Mouse (Mus musculus) hindbrain, embryonic 13.5 days (tissue): Measurements from ENCODE around the gene Etv6. TPM values are rescaled to one million over a fixed set of nuclear protein-coding genes. Genes with fewer than 3 reads are reported as not detected.

Experiments used
- ATAC-seq: fragments of 200-750 bp; cut with Nextera tagmentation; 2 replicates; pipeline ENCODE4 v1.8.0; 2017; ENCODE audit warnings: moderate TSS enrichment; ENCODE audit not compliant: low FRiP score
- H3K27ac ChIP-seq: fragments of 300-500 bp; sonication (generic); 2 replicates; pipeline ENCODE4 v1.5.1; 2015; ENCODE audit warnings: inconsistent platforms, mild to moderate bottlenecking, moderate library complexity
- H3K27me3 ChIP-seq: fragments of 300-500 bp; sonication (generic); 2 replicates; pipeline ENCODE4 v1.6.1; 2015; ENCODE audit warnings: mild to moderate bottlenecking, inconsistent platforms
- H3K36me3 ChIP-seq: fragments of 300-500 bp; sonication (generic); 2 replicates; pipeline ENCODE4 v1.6.1; 2015; ENCODE audit warnings: mild to moderate bottlenecking, inconsistent platforms
- H3K4me1 ChIP-seq: fragments of 300-500 bp; sonication (generic); replicated peaks from 2 replicates; pipeline ENCODE4 v1.6.1; 2015; ENCODE audit warnings: inconsistent platforms
- H3K4me2 ChIP-seq: fragments of 300-500 bp; sonication (generic); 2 replicates; pipeline ENCODE4 v1.6.1; 2015; ENCODE audit warnings: inconsistent platforms, mild to moderate bottlenecking, moderate library complexity
- H3K4me3 ChIP-seq: fragments of 300-500 bp; sonication (generic); 2 replicates; pipeline ENCODE4 v1.5.1; 2015; ENCODE audit warnings: mild to moderate bottlenecking, inconsistent platforms
- H3K9ac ChIP-seq: fragments of 300-500 bp; sonication (generic); 2 replicates; pipeline ENCODE4 v1.6.1; 2015; ENCODE audit warnings: mild to moderate bottlenecking, inconsistent platforms
- H3K9me3 ChIP-seq: fragments of 300-500 bp; sonication (generic); 2 replicates; pipeline ENCODE4 v1.6.1; 2016; ENCODE audit warnings: inconsistent platforms
- WGBS: fragments of 180-500 bp; shearing (Covaris S2); methylation state at CpG from one replicate; pipeline ENCODE4 v1.1.7; 2015; 5-methylcytosine and 5-hydroxymethylcytosine counted together
- polyA plus RNA-seq: library from polyadenylated mRNA; unstranded; fragments of >200 nt; fragmentation: Nextera tagmentation; extraction: Ambion mirVana; gene quantifications from 2 replicates; pipeline ENCODE4 v1.2.1, GENCODE M21; 2015

Etv6 gene
- polyA plus RNA-seq, 1 experiment from 2014 or later, result 6.4 TPM

- no peak overlapping the region for H3K4me3 ChIP-seq
- H3K4me2 ChIP-seq, result no peak overlapping the region
- H3K9me3 ChIP-seq, result no peaks in the 10 kb centered on the region
- no peak overlapping the region for H3K9ac ChIP-seq
- no peaks in the 10 kb centered on the region for H3K27me3 ChIP-seq
- no peak for ATAC-seq
- H3K27ac ChIP-seq, result no peak overlapping the region
- H3K36me3 ChIP-seq, result no peaks in the 10 kb centered on the region
- peaks cover 6% of the 10 kb centered on the region for H3K4me1 ChIP-seq
- 93% methylated on average over 15 of the region's 15 CpGs for WGBS
Measured at GRCm38 (mm10) chr6:134082229-134082920, 46.9 kb downstream of the Etv6 start.

GRCm38 (mm10) chr6:134083428-134083827 is 47.9 kb downstream of the Etv6 start:
- H3K36me3 ChIP-seq, result no peaks in the 10 kb centered on the region
- H3K9me3 ChIP-seq, result no peaks in the 10 kb centered on the region
- no peak overlapping the region for H3K4me3 ChIP-seq
- 80% methylated on average over 4 of the region's 4 CpGs for WGBS
- no peak overlapping the region for H3K9ac ChIP-seq
- no peak overlapping the region for H3K27ac ChIP-seq
- no peak for ATAC-seq
- no peak overlapping the region for H3K4me2 ChIP-seq
- peaks cover 6% of the 10 kb centered on the region for H3K4me1 ChIP-seq
- no peaks in the 10 kb centered on the region for H3K27me3 ChIP-seq

DNA sequence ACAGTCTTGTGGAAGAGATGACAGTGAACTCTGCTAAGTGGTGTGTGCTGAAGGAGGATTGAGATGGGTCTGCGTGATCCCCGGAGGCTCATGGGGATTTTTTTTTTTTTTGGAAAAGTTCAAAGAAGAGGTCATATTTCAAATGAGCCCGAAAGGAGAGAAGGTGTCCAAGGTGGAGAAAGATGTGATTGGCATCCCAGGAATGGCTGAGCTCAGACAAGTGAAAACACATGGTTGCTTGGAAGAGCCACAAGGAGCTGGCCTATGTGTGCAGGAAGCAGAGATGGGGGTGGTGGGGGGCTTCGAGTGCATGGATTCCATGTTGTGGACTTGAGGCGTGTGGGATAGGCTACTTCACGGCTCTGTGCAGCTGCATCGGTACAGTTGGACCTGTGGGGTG is 50.9 kb downstream of the Etv6 start:
- no peak overlapping the region for H3K4me3 ChIP-seq
- 94% methylated on average over 7 of the region's 7 CpGs for WGBS
- no peaks in the 10 kb centered on the region for H3K9me3 ChIP-seq
- no peak overlapping the region for H3K27ac ChIP-seq
- H3K36me3 ChIP-seq, result no peaks in the 10 kb centered on the region
- no peak for ATAC-seq
- H3K4me2 ChIP-seq, result no peak overlapping the region
- peaks cover 4% of the 10 kb centered on the region; the same call in 1 of the 2 replicates for H3K4me1 ChIP-seq
- H3K9ac ChIP-seq, result no peak overlapping the region
- no peaks in the 10 kb centered on the region for H3K27me3 ChIP-seq

DNA sequence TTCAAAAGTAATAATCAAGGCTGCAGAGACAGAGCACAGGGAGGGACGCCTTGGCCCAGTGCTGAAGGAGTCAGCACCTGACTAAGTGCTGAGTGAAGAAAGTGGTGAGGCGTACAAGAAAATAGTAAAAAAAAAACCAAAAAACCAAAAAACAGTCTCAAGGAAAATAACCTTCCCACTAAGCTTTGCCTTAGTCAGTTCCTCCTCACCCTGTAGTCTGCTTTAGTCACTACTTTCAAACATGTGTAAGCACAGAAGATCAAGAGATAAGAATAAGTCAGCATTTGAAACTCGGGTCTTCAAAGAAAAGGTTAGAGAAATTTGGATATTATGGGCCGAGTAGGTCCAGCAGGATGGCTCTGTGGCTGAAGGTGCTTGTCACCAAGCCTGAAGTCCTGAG is 52.2 kb downstream of the Etv6 start:
- ATAC-seq, result no peak
- Histone ChIP-seq H3K9me3 (no peaks in the 10 kb centered on the region), H3K27me3 (no peaks in the 10 kb centered on the region), H3K9ac (no peak overlapping the region), H3K27ac (no peak overlapping the region), H3K36me3 (no peaks in the 10 kb centered on the region), H3K4me3 (no peak overlapping the region), H3K4me1 (peaks cover 4% of the 10 kb centered on the region; the same call in 1 of the 2 replicates), H3K4me2 (no peak overlapping the region)
- 88% methylated on average over 4 of the region's 4 CpGs for WGBS

GRCm38 (mm10) chr6:134089671-134090377 is 54.3 kb downstream of the Etv6 start:
- 84% methylated on average over 7 of the region's 7 CpGs for whole genome bisulfite sequencing

DNA sequence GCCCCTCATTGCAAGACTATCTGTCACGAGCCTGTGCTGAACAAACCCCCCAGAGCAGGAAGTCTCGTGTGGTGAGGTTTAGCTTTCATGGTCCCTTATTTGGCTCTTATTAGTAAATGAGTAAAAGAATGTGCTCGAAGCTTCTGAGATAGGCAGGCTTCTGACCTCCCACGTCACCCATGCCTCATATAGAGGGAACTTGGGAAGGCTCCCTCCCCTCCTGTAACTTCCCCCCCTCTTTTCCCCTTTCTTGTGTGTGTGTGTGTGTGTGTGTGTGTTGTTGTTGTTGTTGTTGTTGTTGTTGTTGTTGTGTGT is 54.8 kb downstream of the Etv6 start:
- H3K4me2 ChIP-seq, result no peak overlapping the region
- WGBS, result 75% methylated on average over 4 of the region's 4 CpGs
- H3K27me3 ChIP-seq, result no peaks in the 10 kb centered on the region
- no peak overlapping the region for H3K9ac ChIP-seq
- no peak overlapping the region for H3K27ac ChIP-seq
- no peaks in the 10 kb centered on the region for H3K36me3 ChIP-seq
- H3K4me3 ChIP-seq, result no peak overlapping the region
- no peaks in the 10 kb centered on the region for H3K9me3 ChIP-seq
- ATAC-seq, result no peak
- H3K4me1 ChIP-seq, result peaks cover 4% of the 10 kb centered on the region; the same call in 1 of the 2 replicates

More at GRCm38 (mm10) chr6:134089671-134090377, 54.3 kb downstream of the Etv6 start:
- Histone ChIP-seq H3K4me2 (no peak overlapping the region), H3K36me3 (no peaks in the 10 kb centered on the region), H3K27ac (no peak overlapping the region), H3K9ac (no peak overlapping the region), H3K4me1 (peaks cover 4% of the 10 kb centered on the region; the same call in 1 of the 2 replicates), H3K4me3 (no peak overlapping the region), H3K27me3 (no peaks in the 10 kb centered on the region), H3K9me3 (no peaks in the 10 kb centered on the region)
- ATAC-seq, result no peak

GRCm38 (mm10) chr6:134090875-134091274 is 55.4 kb downstream of the Etv6 start:
- H3K9ac ChIP-seq, result no peak overlapping the region
- H3K36me3 ChIP-seq, result no peaks in the 10 kb centered on the region
- no peak overlapping the region for H3K27ac ChIP-seq
- H3K4me3 ChIP-seq, result no peak overlapping the region
- WGBS, result 90% methylated on average over 4 of the region's 4 CpGs
- no peaks in the 10 kb centered on the region for H3K9me3 ChIP-seq
- H3K4me1 ChIP-seq, result peaks cover 7% of the 10 kb centered on the region
- no peak for ATAC-seq
- H3K27me3 ChIP-seq, result no peaks in the 10 kb centered on the region
- H3K4me2 ChIP-seq, result no peak overlapping the region

DNA sequence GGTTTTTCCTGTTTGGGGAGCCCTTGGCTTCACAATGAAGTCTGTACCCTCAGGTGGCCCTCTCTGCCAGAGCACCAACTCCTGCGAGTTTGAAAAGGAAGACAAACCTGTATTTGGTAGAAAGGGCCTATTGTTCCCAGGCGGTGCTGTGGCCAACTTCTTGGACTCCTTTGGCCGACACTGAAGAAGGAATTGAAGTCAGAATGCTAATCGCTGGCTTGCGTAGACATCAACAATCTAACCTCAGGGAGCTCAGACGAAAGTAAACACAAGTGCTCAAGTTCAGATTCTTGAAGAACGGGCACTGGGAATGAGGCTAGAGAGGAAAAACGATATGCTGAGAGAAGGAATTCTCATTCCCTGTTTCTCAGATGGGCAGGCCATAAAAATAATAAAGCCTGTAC is 55.9 kb downstream of the Etv6 start:
- H3K9me3 ChIP-seq, result no peaks in the 10 kb centered on the region
- 0 out of 2 replicates have a peak overlapping the region, but pooled peaks have one; percentile 40 for H3K27ac ChIP-seq
- H3K9ac ChIP-seq, result no peak overlapping the region
- no peak overlapping the region for H3K4me2 ChIP-seq
- H3K27me3 ChIP-seq, result no peaks in the 10 kb centered on the region
- no peaks in the 10 kb centered on the region for H3K36me3 ChIP-seq
- WGBS, result 72% methylated on average over 8 of the region's 8 CpGs
- ATAC-seq, result no peak
- H3K4me1 ChIP-seq, result peaks cover 11% of the 10 kb centered on the region
- no peak overlapping the region for H3K4me3 ChIP-seq

DNA sequence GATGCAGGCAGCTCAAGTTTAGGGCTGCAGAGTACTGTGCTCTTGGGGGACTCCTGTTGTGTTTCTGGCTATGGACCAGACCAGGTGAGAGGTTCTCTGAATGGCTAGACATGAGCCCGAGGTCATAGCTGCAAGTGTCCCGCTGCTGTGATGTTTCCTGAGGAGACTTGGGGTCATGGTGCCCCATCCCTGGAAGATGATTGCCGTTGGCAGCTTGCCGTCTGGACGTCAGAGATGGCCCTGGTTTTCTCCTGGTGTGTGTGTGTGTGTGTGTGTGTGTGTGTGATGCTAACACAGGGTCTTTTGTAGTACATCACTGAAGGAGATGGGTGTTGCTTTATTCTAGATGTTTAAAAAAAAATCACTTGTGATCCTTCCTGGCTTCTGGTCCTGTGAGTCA is 58.6 kb downstream of the Etv6 start:
- Histone ChIP-seq H3K36me3 (no peaks in the 10 kb centered on the region), H3K27ac (no peak overlapping the region), H3K9me3 (no peaks in the 10 kb centered on the region), H3K4me1 (peaks cover 11% of the 10 kb centered on the region), H3K4me2 (no peak overlapping the region), H3K27me3 (no peaks in the 10 kb centered on the region), H3K9ac (no peak overlapping the region), H3K4me3 (no peak overlapping the region)
- no peak for ATAC-seq
- WGBS, result 89% methylated on average over 5 of the region's 5 CpGs

DNA sequence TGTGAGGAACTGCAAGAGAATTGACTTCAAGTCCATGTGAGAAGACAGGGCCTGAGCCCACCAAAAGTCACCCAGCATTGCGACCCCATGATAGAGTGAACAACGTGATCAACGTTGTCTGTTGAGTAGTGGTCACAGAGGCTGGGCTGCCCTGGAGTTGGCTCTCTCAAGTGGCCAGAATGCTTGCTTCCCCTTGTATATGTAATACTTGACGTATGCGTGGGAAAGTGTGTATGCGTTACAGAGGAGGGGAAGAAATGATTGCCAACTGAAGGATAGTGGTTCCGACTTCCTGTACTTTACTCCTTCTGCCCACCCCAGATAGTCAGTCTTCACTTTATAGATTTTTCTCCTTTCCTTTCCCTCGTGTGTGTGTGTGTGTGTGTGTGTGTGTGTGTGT is 59.1 kb downstream of the Etv6 start:
- Histone ChIP-seq H3K4me3 (no peak overlapping the region), H3K9ac (no peak overlapping the region), H3K4me1 (peaks cover 10% of the 10 kb centered on the region), H3K27ac (no peak overlapping the region), H3K36me3 (no peaks in the 10 kb centered on the region), H3K4me2 (no peak overlapping the region), H3K27me3 (no peaks in the 10 kb centered on the region), H3K9me3 (no peaks in the 10 kb centered on the region)
- no peak for ATAC-seq
- 91% methylated on average over 8 of the region's 8 CpGs for WGBS

DNA sequence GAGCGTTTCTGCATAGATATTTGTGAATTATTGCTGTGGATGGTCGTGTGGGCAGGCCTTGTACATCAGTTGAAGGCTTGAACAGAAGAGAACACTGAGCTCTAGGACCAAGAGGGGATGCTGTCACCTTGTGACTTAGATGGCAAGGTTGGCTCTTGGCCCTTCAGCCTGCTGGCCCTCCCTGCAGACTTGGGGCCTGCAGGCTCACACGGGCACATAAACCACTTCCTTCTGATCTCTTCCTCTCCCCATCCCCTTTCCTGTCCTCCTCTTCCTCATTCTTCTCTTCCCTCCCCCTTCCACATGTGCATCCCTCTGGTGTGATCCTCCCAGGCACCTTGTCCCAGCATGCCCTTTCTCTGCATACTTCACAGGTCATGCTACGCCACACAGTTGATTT is 60.1 kb downstream of the Etv6 start:
- H3K4me3 ChIP-seq, result no peak overlapping the region
- H3K4me2 ChIP-seq, result no peak overlapping the region
- H3K9me3 ChIP-seq, result no peaks in the 10 kb centered on the region
- H3K36me3 ChIP-seq, result no peaks in the 10 kb centered on the region
- WGBS, result 85% methylated on average over 4 of the region's 4 CpGs
- no peak for ATAC-seq
- H3K27ac ChIP-seq, result no peak overlapping the region
- no peak overlapping the region for H3K9ac ChIP-seq
- H3K27me3 ChIP-seq, result no peaks in the 10 kb centered on the region
- peaks cover 7% of the 10 kb centered on the region; the same call in 1 of the 2 replicates for H3K4me1 ChIP-seq

DNA sequence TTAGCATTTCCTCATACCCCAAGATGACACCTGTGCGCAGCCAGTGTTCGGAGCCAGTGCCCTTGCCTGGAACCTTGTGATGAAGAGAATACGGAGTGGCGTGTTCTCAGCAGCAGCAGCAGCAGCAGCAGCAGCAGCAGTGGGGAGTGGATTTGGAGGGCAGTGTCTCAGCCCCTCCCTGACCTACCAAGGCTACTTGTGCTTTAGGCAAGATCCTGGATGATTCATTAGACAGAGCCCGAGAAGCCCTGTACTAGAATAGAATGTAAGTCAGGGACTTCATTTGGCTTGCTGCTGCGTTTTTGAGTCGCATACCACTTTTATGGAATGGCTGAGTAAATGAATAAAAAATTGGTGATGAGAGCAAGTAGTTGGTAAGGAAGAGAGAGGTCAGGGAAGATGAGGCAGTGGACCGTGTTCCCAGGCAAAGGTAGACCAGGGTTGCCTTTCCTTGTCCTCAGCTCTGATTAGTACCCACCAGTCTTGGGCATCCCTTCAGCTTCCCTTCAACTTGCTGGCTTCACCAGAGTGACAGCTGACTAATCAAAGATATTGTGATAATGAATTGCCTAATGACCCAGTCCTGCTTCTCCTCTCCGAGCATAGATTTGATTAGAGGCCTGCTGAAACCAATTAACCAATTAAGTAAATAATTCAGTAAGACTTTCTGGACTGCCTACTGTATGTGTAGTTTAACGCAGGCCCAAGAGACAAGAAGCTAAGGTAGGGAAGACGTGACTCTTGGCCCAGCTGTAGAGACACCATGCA is 64.7 kb downstream of the Etv6 start:
- Histone ChIP-seq H3K9me3 (no peaks in the 10 kb centered on the region), H3K4me3 (no peak overlapping the region), H3K9ac (no peak overlapping the region), H3K36me3 (no peaks in the 10 kb centered on the region), H3K4me1 (peaks cover 16% of the 10 kb centered on the region), H3K27me3 (no peaks in the 10 kb centered on the region), H3K4me2 (no peak overlapping the region), H3K27ac (no peak overlapping the region)
- WGBS, result 88% methylated on average over 11 of the region's 11 CpGs
- ATAC-seq, result no peak
